Mouse (Mus musculus): ENCODE data around the gene Slc51b.

Slc51b gene

GRCm38 (mm10) chr9:65408871-65409295, 13.9 kb downstream of the Slc51b start:
- no peak for DNase-seq (ENCODE audit: low spot score in 2 of 2)

DNA sequence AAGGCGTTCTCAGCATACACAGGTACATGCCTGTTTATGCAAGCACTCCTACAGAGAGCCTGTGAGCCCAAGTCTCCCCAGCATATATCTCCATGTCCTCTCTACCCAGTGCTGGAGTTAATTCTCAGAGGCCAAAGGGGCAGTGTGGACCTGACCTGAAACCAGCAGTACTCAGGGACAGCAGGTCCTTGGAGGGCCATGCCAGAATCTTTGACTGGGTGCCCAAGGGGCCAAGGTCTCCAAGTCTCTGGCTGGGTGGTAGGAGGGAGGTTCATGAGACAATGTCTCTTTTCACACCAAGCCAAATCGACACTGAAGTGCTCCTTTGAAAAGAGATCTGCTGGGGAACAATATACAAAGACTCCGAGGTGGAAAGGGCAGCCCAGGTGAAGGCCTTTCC, 14.9 kb downstream of the Slc51b start:
- no peak for DNase-seq (ENCODE audit: low spot score in 2 of 2)

DNA sequence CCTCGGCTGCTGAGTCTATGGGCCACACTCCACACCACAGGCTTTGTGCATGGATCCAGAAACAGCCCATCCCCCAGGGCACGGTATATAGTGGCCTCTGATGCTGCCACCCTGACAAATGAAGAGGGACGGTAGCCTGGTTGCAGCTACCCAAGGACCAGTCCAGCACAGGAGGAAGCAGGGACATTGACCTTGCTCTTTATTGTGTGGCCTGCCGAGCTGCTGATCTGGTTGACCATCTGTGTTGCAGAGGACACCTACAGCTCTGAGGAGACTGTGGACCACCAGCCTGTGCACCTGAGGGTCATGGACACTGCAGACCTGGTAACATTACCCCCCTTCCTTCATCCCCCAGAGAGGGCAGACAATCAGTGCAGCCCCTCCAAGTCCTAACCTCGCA, 15.4 kb downstream of the Slc51b start:
- no peak for DNase-seq (ENCODE audit: low spot score in 2 of 2)

DNA sequence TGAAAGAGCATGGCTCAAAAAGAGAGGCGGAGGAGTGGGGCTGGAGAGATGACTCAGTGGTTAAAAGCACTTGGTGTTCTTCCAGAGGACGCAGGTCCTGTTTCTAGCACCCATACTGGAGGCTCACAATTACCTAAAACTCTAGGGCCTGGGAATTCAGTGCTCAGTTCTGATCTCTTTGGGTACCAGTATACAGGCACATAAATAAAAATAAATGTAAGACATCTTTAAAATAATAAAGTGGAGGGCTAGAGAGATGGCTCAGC, 17.6 kb downstream of the Slc51b start:
- no peak for DNase-seq (ENCODE audit: low spot score in 2 of 2)

- peak; percentile 72 to 75 for DNase-seq (ENCODE audit: low spot score in 2 of 2)
These were observed 18.2 kb downstream of the Slc51b start for GRCm38 (mm10) chr9:65404331-65405183.

GRCm38 (mm10) chr9:65399934-65400333, 22.8 kb downstream of the Slc51b start:
- DNase-seq (ENCODE audit: low spot score in 2 of 2), result no peak

GRCm38 (mm10) chr9:65398279-65398678, 24.5 kb downstream of the Slc51b start, which contains the start of gene Rasl12:
Rasl12 (plus strand) TSS chr9:65398506.
- peak; percentile 39 to 45 for DNase-seq (ENCODE audit: low spot score in 2 of 2)

- DNase-seq (ENCODE audit: low spot score in 2 of 2), result no peak
These were observed 28.4 kb downstream of the Slc51b start for GRCm38 (mm10) chr9:65394360-65394759.

GRCm38 (mm10) chr9:65393606-65394005, 29.1 kb downstream of the Slc51b start:
- no peak for DNase-seq (ENCODE audit: low spot score in 2 of 2)

DNA sequence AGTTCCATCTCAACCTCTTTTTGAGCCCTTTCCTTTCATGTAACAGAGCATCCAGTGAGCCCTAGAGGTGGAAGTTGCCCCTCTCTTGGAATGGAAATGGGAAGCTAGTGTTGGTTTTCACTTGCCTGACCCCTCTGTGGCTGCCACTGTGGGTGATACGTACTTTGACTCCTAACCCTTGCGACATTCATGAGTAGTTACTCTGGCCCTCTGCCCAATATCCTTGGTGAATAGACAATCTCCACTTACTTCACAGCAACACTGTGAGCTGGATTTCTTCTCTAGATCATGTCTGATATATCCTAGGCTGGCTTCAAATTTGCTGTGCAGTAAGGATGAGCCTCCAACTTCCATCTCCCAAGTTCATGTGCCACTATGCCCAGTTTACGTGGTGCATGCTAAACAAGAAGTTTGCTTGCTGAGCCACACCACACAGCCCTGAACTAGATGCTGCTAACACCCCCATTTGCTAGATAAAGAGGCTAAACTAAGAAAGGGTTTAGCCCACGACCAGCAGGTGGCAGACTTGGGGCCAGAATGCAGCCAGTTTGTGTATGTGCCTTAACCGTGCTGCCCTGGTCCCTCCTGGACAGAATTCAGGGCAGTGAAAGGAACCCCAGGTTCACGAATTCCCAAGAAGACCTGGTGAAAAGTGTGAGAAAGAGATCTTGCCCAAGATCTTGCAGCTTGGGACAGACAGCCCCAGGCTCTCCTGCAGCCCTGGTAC, 30.0 kb downstream of the Slc51b start:
- DNase-seq (ENCODE audit: low spot score in 2 of 2), result peak; percentile 51 to 58

DNA sequence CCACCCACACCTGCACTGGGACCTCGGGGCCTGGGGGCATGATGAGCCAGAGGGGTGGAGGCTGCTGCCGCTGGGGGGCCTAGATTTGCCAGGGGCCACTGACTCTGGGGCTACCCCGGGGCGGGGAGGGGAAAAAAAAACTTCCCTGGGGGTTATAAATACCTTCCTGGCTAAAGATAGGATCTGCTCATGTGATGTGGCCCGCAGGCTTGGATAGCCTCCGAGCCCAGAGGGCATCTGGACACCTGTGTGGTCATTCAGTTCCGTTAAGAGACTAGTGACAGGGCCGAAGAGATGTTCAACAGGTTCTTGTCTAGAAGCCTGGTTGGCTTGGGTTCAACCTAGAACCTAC, 31.2 kb downstream of the Slc51b start, which contains the start of gene Kbtbd13:
Gene Kbtbd13 (minus strand): TSS at position 40 of the 352 bp plus-strand sequence.
- no peak for DNase-seq (ENCODE audit: low spot score in 2 of 2)

- DNase-seq (ENCODE audit: low spot score in 2 of 2), result no peak
These were observed 31.8 kb downstream of the Slc51b start for GRCm38 (mm10) chr9:65390752-65391612.

- DNase-seq (ENCODE audit: low spot score in 2 of 2), result no peak
These were observed 36.2 kb downstream of the Slc51b start for GRCm38 (mm10) chr9:65386373-65387140.

DNA sequence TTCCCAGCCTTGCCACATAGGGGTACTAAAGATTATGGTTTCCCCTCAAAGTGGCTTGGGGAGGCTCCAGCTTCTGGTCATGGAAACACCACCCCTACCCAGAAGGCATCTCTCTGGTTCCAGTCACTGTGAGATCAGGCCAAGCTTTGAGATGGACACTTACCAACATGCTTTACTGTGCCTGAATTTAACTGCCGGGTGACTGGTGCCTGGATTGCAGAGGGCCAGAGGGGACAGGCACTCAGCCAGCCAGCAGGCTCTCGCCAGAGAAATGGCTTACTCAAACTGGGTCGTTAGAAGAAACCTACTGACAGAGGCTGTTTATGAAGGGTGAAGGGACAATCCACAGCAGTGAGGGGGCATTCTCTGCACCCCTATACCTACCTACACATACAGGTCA, 38.5 kb downstream of the Slc51b start:
- DNase-seq (ENCODE audit: low spot score in 2 of 2), result no peak

- DNase-seq (ENCODE audit: low spot score in 2 of 2), result no peak
These were observed 40.0 kb downstream of the Slc51b start for GRCm38 (mm10) chr9:65382751-65383097.

- no peak for DNase-seq (ENCODE audit: low spot score in 2 of 2)
These were observed 40.6 kb downstream of the Slc51b start for GRCm38 (mm10) chr9:65382031-65382750.

DNA sequence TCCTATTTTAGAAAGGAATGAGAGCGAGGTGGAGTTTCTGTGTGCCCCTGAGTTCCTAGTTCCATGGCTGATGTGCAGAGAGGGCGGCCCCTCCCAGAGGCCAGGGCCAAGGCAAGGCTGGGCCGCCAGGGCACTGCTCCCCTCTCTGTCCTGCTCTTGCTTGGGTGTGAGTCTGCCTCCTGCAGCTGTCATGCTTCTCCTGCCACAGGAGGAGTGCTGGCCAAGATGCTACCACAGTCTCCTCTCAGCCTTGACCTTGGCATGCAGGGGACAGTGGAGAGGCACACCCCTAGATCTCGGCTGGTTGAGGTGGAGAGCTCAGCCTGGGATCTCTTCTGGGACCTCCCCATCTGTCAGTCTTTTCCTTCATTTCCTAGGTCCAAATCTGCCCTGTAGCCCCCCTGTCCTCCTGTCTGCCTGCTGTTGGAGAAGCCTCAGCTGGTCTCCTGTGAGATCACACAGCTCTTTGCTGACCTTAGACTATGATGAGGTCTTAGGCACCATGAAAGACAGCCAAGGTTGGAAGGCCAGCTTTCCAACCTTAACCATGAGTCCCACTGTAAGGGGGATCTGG, 41.7 kb downstream of the Slc51b start:
- DNase-seq (ENCODE audit: low spot score in 2 of 2), result no peak

GRCm38 (mm10) chr9:65375163-65375934, 47.4 kb downstream of the Slc51b start:
- DNase-seq (ENCODE audit: low spot score in 2 of 2), result peak; percentile 78 to 79

DNA sequence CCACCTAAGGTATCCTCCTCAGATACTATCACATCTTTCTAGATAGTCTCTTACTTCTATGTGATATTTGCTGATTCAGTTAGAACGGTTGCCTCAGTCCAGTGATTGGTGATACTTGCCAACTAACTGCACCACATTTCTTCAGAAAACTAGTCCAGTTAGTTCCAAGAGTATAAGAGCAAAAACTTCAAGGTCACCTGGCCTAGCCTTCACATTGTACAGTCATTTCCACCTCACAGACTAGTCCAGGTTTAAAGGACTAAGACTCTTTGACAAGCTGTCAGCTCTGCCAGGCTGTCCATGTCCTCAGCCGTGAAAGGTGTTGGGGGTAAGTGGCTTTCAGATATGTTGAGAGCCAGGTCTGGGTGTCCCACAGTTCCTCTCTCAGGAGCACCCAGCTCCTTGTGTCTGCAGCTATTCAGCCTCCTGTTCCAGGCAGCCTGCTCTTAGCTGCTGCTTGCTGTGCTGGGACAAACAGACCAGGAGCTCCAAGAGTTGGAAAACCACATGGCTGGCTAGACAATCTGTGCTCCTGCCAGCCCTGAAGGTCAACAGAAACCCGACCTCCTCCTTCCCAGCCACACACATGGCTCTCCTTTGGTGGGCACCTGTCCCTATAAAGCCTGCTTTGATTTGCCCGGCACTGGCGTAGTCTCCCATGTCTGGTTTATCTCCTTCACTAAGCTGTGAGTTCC, 48.1 kb downstream of the Slc51b start:
- DNase-seq (ENCODE audit: low spot score in 2 of 2), result no peak
